Mouse (Mus musculus): ENCODE results near the gene Vmn1r185.
"Not testable (repeated sequence)": the region's sequence is repeated elsewhere in the genome, so short reads cannot be mapped to it uniquely, and the experiment has no call there.

Vmn1r185 gene

GRCm38 (mm10) chr7:26618364-26618763, at the start of gene Vmn1r185:
TSS of gene Vmn1r185 (minus strand) at chr7:26618464.
- not testable (repeated sequence) for DNase-seq (ENCODE audit: low spot score)

GRCm38 (mm10) chr7:26667466-26667865, 49.2 kb upstream of the Vmn1r185 start:
- not testable (repeated sequence) for DNase-seq (ENCODE audit: low spot score)

- DNase-seq (ENCODE audit: low spot score) = no peak
These were observed 47.7 kb upstream of the Vmn1r185 start for GRCm38 (mm10) chr7:26666011-26666410.

DNA sequence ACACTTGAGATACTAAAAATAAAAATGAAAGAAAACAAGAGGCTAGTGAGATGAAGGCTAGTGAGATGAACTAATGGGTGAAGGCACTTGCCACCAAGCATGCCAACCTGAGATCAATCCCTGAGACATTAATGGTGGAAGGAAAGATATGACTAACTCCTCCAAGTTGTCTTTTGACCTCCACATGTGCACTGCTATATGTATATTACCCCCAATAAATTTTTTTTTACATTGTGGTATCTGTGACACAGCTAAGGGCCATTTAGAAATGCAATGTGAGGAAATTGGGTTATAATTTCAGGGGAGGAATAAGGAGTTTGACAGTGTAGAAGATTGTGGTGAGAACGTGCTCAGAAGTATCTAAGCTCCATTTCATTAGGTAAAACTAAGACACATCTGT, 28.5 kb downstream of the Vmn1r185 start:
- DNase-seq (ENCODE audit: low spot score) = no peak

- DNase-seq (ENCODE audit: low spot score) = no peak
These were observed 29.2 kb downstream of the Vmn1r185 start for GRCm38 (mm10) chr7:26589077-26589476.

All from layer of hippocampus, adult 11-12 months (tissue).